Mouse (Mus musculus): Measurements from ENCODE around the gene Treml4. TPM values are rescaled to one million over a fixed set of nuclear protein-coding genes. Genes with fewer than 3 reads are reported as not detected.

Treml4 gene
- total RNA-seq, 2 experiments from 2014 or later, result 0.20 to 1.6 TPM

Other genes starting within 250 kb of the Treml4 start
- gene 1700122O11Rik, start 226.0 kb upstream of the Treml4 start, total RNA-seq (2021), result not detected
- gene 1700067P10Rik, start 175.0 kb upstream of the Treml4 start, total RNA-seq (2021), result not detected
- under 1 TPM; 0.10 to 0.13 TPM for gene 9830107B12Rik, start 118.0 kb upstream of the Treml4 start, total RNA-seq (2021)
- under 1 TPM in 1 of 2 experiments, not detected in 1; 0.15 TPM for gene A530064D06Rik, start 97.0 kb upstream of the Treml4 start, total RNA-seq (2021)
- under 1 TPM in 1 of 2 experiments, not detected in 1; 0.08 TPM for gene Trem1, start 31.5 kb upstream of the Treml4 start, total RNA-seq (2021)
- gene Trem3, start 16.5 kb upstream of the Treml4 start, total RNA-seq (2021), result under 1 TPM in 1 of 2 experiments, not detected in 1; 0.36 TPM
- under 1 TPM; 0.15 to 0.29 TPM for gene Treml2, start 35.2 kb downstream of the Treml4 start, total RNA-seq (2021)
- under 1 TPM; 0.13 to 0.27 TPM for gene B430306N03Rik, start 51.8 kb downstream of the Treml4 start, total RNA-seq (2021)
- 1 to 10 TPM; 3.7 to 4.1 TPM for gene Trem2, start 82.1 kb downstream of the Treml4 start, total RNA-seq (2021)
- gene Treml1, start 95.6 kb downstream of the Treml4 start, total RNA-seq (2021), result under 1 TPM in 1 of 2 experiments, not detected in 1; 0.52 TPM
- 10 to 100 TPM; 26.9 to 29.3 TPM for gene Nfya, start 145.6 kb downstream of the Treml4 start, total RNA-seq (2021)
- 10 to 100 TPM; 11.7 to 13.4 TPM for gene Oard1, start 145.7 kb downstream of the Treml4 start, total RNA-seq (2021)
- 100 to 1,000 TPM; 585 to 600 TPM for gene Apobec2, start 168.6 kb downstream of the Treml4 start, total RNA-seq (2021)
- under 1 TPM in 1 of 2 experiments, not detected in 1; 0.20 TPM for gene Tspo2, start 187.2 kb downstream of the Treml4 start, total RNA-seq (2021)
- gene Unc5cl, start 190.6 kb downstream of the Treml4 start, total RNA-seq (2021), result not detected